Mouse (Mus musculus) neural tube, embryonic 11.5 days (tissue): ENCODE results near the gene Pde8b. TPM values are rescaled to one million over a fixed set of nuclear protein-coding genes. Genes with fewer than 3 reads are reported as not detected.
A peak's percentile ranks its signal among the peaks of the same experiment; 100 is the strongest.

Experiments used
- ATAC-seq: fragments of 200-750 bp; cut with Nextera tagmentation; 2 replicates; pipeline ENCODE4 v1.8.0; 2017; ENCODE audit warnings: moderate number of reproducible peaks, mild to moderate bottlenecking, moderate TSS enrichment, moderate library complexity; ENCODE audit not compliant: insufficient read depth, low FRiP score, low TSS enrichment
- DNase-seq: peaks from one replicate; pipeline ENCODE4 v3.0.0-alpha.2; 2015; ENCODE audit warnings: low spot score
- H3K27ac ChIP-seq: fragments of 300-500 bp; sonication (generic); 2 replicates; pipeline ENCODE4 v1.5.1; 2014; ENCODE audit warnings: low read depth, mild to moderate bottlenecking, low read length
- H3K27me3 ChIP-seq: fragments of 300-500 bp; sonication (generic); 2 replicates; pipeline ENCODE4 v1.6.1; 2014; ENCODE audit warnings: mild to moderate bottlenecking, low read length, mixed read lengths; ENCODE audit not compliant: control insufficient read depth, insufficient read depth
- H3K36me3 ChIP-seq: fragments of 300-500 bp; sonication (generic); 2 replicates; pipeline ENCODE4 v1.6.1; 2014; ENCODE audit warnings: mild to moderate bottlenecking, low read length, moderate library complexity, mixed read lengths; ENCODE audit not compliant: control insufficient read depth, insufficient read depth
- H3K4me1 ChIP-seq: fragments of 300-500 bp; sonication (generic); 2 replicates; pipeline ENCODE4 v1.6.1; 2014; ENCODE audit warnings: low read length, mixed read lengths; ENCODE audit not compliant: control insufficient read depth, insufficient read depth
- H3K4me2 ChIP-seq: fragments of 300-500 bp; sonication (generic); 2 replicates; pipeline ENCODE4 v1.6.1; 2014; ENCODE audit warnings: low read depth, mild to moderate bottlenecking, moderate library complexity
- H3K4me3 ChIP-seq: fragments of 300-500 bp; sonication (generic); 2 replicates; pipeline ENCODE4 v1.5.1; 2014; ENCODE audit warnings: low read depth, low read length
- H3K9ac ChIP-seq: fragments of 300-500 bp; sonication (generic); 2 replicates; pipeline ENCODE4 v1.6.1; 2014; ENCODE audit warnings: mild to moderate bottlenecking, low read length
- H3K9me3 ChIP-seq: fragments of 300-500 bp; sonication (generic); 2 replicates; pipeline ENCODE4 v1.6.1; 2016; ENCODE audit warnings: low read length; ENCODE audit not compliant: control insufficient read depth
- WGBS: fragments of 180-500 bp; shearing (Covaris S2); extraction: QIAGEN DNeasy Blood & Tissue Kit; methylation state at CpG from one replicate; pipeline ENCODE4 v1.1.7; 2014; 5-methylcytosine and 5-hydroxymethylcytosine counted together
- polyA plus RNA-seq: library from polyadenylated mRNA; unstranded; fragments of >200 nt; fragmentation: Nextera tagmentation; extraction: Ambion mirVana; gene quantifications from 2 replicates; pipeline ENCODE4 v1.2.1, GENCODE M21; 2014

Pde8b gene
- polyA plus RNA-seq, 1 experiment from 2014 or later: 4.1 TPM

DNA sequence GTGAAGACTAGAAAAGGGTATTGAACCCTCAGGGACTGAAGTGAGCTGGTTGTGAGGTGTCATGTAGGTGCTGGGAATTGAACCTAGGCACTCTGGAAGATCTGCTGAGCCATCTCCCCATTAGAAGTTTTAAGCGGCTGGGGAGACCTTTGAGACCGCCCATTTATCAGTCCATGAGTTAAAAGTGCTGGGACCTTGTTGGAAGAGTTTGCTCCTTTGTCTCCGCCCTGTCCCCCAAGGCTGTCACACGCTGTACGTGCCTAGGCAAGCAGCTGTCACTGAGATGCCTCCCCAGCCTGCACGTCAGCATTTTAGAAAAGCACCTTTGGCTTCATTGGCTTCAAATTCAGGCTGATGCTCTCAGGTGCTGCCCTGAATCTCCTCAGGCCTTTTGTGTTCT, 229.9 kb downstream of the Pde8b start:
- Histone ChIP-seq H3K4me1 (no peaks in the 10 kb centered on the region), H3K36me3 (no peaks in the 10 kb centered on the region), H3K27ac (no peak overlapping the region), H3K9ac (no peak overlapping the region), H3K4me3 (no peak overlapping the region), H3K27me3 (no peaks in the 10 kb centered on the region), H3K9me3 (no peaks in the 10 kb centered on the region), H3K4me2 (no peak overlapping the region)
- ATAC-seq (no peak), DNase-seq (no peak)
- 82% methylated on average over 6 of the region's 6 CpGs for WGBS

DNA sequence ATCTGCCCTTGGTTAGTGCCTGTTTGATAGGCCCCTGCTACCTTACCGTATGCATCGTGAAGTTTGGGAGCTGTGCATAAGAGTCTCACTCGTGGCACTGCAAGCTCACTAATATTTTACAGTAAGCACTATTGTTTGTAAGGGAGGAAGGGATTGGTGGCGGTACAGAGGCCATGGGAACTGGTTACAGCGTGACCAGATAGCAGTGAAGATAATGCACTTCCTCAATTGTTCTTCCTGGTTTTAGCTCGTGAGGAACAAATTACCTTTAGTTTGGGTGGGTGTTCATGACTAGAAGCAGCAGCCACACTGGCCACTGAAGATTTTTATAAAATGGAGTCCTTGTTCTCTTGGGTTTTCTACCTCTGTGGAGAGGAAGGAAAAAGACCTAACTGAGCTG, 230.8 kb downstream of the Pde8b start:
- Histone ChIP-seq H3K4me1 (no peaks in the 10 kb centered on the region), H3K9ac (no peak overlapping the region), H3K36me3 (no peaks in the 10 kb centered on the region), H3K4me3 (no peak overlapping the region), H3K27me3 (no peaks in the 10 kb centered on the region), H3K9me3 (no peaks in the 10 kb centered on the region), H3K27ac (no peak overlapping the region), H3K4me2 (no peak overlapping the region)
- 89% methylated on average over 6 of the region's 6 CpGs for WGBS
- DNase-seq (no peak), ATAC-seq (no peak)

DNA sequence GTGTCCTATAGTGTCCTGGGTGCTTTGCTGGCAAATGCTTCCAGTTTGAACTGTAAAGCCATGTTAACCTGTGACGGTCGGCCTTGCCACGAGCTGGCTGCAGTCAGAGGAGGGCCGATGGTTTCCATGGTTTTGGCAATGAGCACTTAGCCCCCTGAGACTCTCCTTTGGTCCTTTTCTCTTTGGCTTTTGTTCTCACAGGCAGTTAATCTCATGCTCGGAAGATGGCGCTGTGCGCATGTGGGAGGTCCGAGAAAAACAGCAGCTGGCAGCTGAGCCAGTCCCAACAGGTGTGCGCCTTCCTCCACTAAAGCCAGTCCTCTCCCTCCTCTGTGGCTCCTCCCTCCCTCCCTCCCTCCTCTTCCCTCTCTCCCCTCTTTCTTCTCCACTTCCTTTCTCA, 232.2 kb downstream of the Pde8b start:
- Histone ChIP-seq H3K4me1 (no peaks in the 10 kb centered on the region), H3K9ac (no peak overlapping the region), H3K9me3 (no peaks in the 10 kb centered on the region), H3K36me3 (no peaks in the 10 kb centered on the region), H3K27ac (no peak overlapping the region), H3K4me2 (no peak overlapping the region), H3K4me3 (no peak overlapping the region), H3K27me3 (no peaks in the 10 kb centered on the region)
- DNase-seq: peak; percentile 88
- peak; percentile 83 for ATAC-seq
- 3% methylated on average over 9 of the region's 9 CpGs for WGBS

DNA sequence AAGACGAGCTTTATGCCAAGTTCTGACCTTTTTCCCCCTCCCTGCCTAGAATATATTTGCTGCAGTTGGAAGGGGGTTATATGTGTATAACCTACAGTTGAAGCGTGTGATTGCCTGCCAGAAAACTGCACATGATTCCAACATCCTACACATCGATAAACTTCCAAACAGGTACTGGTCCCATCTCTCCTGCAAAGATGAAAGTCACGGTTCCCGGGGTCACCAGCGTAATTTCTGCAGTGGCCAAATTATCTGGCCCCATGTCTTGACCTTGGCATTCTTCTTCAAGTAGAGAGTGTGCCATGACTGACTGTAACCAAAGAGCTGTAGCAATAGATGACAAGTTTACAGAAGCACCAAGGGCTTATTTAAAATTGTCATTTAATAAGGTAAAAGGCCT, 232.9 kb downstream of the Pde8b start:
- Histone ChIP-seq H3K4me1 (no peaks in the 10 kb centered on the region), H3K9me3 (no peaks in the 10 kb centered on the region), H3K9ac (no peak overlapping the region), H3K4me3 (no peak overlapping the region), H3K27ac (no peak overlapping the region), H3K36me3 (no peaks in the 10 kb centered on the region), H3K27me3 (no peaks in the 10 kb centered on the region), H3K4me2 (no peak overlapping the region)
- 91% methylated on average over 6 of the region's 6 CpGs for WGBS
- DNase-seq (no peak), ATAC-seq (no peak)

DNA sequence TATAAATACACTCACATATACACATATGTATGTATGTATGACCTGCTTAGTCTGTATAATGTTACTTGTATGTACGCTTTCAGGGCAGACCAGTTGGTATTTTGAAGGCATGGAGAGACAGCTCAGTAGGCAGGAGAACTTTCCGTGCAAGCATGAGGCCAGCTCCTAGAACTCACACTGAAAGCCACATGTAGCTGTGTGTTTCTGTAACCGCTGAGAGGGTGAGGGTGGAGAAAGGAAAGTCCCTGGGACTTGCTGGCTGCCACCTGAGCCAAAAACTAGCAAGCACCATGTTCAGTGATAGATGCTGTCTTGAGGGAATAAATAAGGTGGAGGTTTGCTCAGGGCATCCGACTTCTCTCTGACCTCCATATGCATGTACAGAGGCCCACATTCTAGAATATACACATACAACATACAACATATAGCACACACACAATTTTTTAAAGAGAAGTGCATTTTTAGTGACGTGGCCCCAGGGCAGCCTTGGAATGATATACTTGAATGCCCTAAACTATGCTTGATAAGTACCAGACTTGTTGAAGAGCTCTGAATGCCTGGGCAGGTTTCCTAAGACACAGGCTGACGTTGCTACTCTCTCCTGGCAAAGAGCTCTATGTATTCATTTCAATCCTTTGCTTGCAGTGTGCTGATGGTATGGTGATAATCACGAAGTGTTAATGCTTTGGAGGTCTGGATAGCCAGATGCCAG, 238.4 kb downstream of the Pde8b start:
- DNase-seq: no peak
- Histone ChIP-seq H3K9me3 (no peaks in the 10 kb centered on the region), H3K4me1 (no peaks in the 10 kb centered on the region), H3K4me3 (no peak overlapping the region), H3K27me3 (no peaks in the 10 kb centered on the region), H3K4me2 (no peak overlapping the region), H3K27ac (no peak overlapping the region), H3K9ac (no peak overlapping the region), H3K36me3 (no peaks in the 10 kb centered on the region)
- no peak for ATAC-seq
- WGBS: 85% methylated on average over 7 of the region's 7 CpGs

DNA sequence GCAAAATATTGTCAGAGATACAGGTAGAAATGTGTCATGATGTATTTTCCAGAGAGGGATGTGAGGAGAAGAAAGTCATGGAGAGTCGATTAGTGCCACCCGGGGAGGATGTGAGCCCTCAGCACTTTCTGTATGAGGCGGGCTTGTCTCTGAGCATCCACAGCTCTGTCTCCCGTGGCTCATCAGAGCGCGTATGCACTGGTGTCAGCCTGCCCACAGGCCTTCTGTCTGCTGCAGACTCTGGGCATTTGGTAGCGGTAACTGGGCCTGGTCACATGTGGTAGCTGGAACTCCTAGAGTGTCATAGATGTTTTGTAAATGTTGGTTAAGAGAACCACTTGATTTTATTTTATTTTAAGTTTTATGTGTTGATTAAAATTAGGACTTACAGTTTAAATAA, 240.9 kb downstream of the Pde8b start:
- WGBS: 87% methylated on average over 7 of the region's 7 CpGs
- H3K9ac ChIP-seq: no peak overlapping the region
- DNase-seq (no peak), ATAC-seq (no peak)
- no peaks in the 10 kb centered on the region for H3K9me3 ChIP-seq
- H3K4me3 ChIP-seq: no peak overlapping the region
- no peaks in the 10 kb centered on the region for H3K27me3 ChIP-seq
- no peaks in the 10 kb centered on the region for H3K36me3 ChIP-seq
- no peak overlapping the region for H3K4me2 ChIP-seq
- H3K4me1 ChIP-seq: no peaks in the 10 kb centered on the region
- no peak overlapping the region for H3K27ac ChIP-seq

DNA sequence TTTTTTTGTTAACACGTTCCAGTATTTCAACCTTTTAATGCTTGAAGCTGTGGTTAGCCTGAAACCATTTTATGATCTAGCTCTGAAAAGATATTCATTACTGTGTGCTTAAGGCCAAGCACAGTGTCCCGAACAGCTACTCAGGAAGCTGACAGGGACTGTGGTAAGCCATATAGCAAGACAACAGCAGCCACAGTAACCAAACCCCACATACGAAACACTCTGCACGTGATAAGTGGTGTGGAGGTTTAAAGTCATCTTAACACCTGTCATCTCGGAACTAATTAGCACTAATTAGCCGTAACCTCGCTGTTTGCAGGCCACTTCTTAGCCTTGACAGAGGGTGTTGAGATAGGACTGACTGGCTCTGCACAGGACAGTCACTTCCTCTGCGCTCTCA, 242.9 kb downstream of the Pde8b start:
- H3K27me3 ChIP-seq: no peaks in the 10 kb centered on the region
- 75% methylated on average over 8 of the region's 8 CpGs for WGBS
- H3K9ac ChIP-seq: no peak overlapping the region
- DNase-seq (no peak), ATAC-seq (no peak)
- no peak overlapping the region for H3K4me2 ChIP-seq
- H3K36me3 ChIP-seq: no peaks in the 10 kb centered on the region
- H3K4me3 ChIP-seq: no peak overlapping the region
- no peak overlapping the region for H3K27ac ChIP-seq
- H3K9me3 ChIP-seq: no peaks in the 10 kb centered on the region
- H3K4me1 ChIP-seq: no peaks in the 10 kb centered on the region

DNA sequence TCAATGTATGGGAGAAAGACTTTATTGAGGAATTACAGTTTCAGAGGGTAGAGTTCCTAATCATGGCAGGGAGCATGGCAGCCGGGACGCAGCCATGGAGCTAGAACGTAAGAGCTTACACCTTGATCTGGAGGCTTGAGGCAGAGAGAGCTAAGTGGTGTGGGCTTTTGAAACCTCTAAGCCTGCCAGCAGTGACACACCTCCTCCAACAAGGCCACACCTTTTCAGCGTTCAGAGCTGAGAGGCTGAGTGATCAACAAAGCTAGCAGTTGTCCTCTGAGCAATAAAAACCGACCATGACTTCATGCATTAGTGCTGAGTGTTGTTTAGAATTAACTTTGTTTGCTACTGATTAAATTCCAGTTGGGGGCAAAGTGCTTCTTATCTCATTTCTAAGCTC, 259.6 kb downstream of the Pde8b start:
- ATAC-seq (no peak), DNase-seq (no peak)
- no peaks in the 10 kb centered on the region for H3K9me3 ChIP-seq
- H3K36me3 ChIP-seq: no peaks in the 10 kb centered on the region
- no peaks in the 10 kb centered on the region for H3K27me3 ChIP-seq
- H3K4me1 ChIP-seq: no peaks in the 10 kb centered on the region
- 72% methylated on average over 5 of the region's 5 CpGs for WGBS
- H3K9ac ChIP-seq: no peak overlapping the region
- H3K4me2 ChIP-seq: no peak overlapping the region
- no peak overlapping the region for H3K4me3 ChIP-seq
- H3K27ac ChIP-seq: no peak overlapping the region

DNA sequence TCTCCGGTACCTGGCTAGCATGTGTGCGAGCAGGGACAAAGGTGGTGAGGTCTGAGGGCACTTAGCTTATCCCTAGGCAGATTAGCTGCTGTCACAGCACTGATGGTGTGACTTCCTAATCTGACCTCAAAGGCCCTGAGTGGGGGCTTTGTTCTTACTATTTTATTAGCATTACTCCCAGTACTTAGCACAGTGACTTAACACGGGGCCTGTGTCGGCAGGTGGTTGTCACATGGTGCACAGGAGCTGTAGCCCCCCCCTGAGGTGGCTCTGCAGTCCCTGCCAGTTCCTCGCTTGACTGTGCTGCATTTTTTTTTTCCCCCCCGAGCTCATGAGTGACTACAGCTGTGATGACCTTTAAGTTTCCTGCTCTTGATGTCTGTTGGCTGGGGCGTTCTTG, 271.1 kb downstream of the Pde8b start:
- Histone ChIP-seq H3K36me3 (no peaks in the 10 kb centered on the region), H3K9ac (no peak overlapping the region), H3K4me2 (no peak overlapping the region), H3K27me3 (no peaks in the 10 kb centered on the region), H3K4me3 (no peak overlapping the region), H3K9me3 (no peaks in the 10 kb centered on the region), H3K4me1 (no peaks in the 10 kb centered on the region), H3K27ac (no peak overlapping the region)
- DNase-seq (no peak), ATAC-seq (no peak)
- 47% methylated on average over 7 of the region's 7 CpGs for WGBS
